Mouse (Mus musculus): ENCODE results near the gene Cdc45.
"Not testable (repeated sequence)": the region's sequence is repeated elsewhere in the genome, so short reads cannot be mapped to it uniquely, and the experiment has no call there.

Gene Cdc45

DNA sequence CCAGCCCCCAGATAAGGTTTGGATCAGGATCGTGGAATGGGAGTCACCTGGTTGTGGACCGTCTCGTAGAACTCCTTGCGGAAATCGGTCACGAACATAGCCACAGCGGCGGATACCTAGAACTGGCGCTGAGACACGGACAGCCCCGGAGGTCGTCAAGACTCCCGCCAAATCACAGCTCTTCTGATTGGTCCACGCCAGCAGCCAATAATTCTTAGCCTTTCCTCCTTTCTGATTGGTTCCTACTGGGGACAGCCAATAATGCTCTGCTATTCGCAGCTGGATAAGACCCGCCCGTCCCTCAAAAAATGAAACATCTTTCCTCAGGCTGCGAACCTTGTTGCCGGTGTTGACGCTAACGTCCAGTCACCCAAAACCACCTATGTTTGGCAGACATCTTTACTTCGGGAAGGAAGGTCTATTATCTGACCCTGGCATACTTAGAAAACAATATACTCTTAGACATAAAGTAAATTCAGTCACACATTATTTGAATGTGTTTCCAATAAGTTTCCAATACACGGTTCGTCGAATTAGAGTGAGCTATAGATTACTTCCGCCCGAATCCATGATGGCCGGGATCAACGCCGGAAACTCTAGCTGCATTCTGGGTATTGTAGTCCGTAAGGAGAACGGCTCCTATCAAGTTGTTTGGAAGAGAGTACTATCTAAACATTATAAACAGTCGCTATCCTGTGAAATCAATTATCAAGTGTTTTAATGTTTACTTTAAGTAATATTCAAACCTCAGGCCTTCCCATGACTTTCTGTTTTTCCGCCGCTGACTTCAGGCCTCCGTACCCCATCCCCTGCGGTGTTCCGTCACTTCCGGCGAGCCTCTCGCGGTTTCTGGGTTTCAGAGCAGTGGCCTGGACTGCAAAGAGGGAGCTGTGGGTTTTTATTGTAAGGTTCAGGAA lies at the start of gene Cdc45, which contains the start of gene Ufd1:
Gene Cdc45, minus strand, starts transcription at position 520 of the 917 bp plus-strand sequence.
Gene Ufd1, plus strand, starts transcription at position 312 of the 917 bp plus-strand sequence.
- DNase-seq (ENCODE audit: low read depth, low spot score): peak; percentile 95

DNA sequence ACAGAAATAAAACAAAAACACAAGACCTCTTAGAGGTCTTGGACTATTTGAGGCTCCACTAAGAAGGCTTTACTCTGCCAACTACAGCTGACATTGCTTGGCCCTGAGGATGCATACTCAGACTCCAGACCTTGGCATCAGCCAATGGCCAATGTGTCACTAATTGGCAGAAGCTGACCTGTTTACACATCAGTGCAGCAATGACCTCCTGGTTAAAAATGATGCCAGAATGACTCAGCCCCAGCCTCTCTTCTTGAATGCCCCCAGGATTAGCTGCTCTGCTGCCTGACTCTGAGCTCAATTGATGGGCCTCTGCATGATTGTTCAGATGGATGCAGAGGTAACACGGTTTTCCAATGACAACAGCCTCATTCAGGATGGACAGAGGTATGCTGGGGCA lies 48.4 kb upstream of the Cdc45 start:
- DNase-seq (ENCODE audit: low read depth, low spot score): no peak

DNA sequence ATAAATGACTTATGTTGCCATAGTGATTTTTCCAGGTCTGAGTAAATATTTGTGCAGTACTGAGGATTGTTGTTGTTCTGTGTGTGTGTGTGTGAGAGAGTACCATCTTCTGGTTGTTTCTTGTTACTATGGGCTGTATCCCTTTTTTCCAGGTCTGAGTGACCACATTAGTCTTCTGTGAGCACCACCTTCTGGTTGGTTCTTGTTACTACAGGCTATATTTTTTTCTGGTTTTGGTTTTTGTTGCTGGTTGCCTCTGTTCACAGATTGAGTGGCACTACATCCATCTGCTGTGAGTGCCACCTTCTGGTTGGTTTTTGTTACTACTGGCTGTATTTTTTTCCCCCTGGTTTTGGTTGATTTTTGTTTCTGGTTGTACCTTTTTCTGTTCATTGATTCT lies 46.8 kb upstream of the Cdc45 start:
- DNase-seq (ENCODE audit: low read depth, low spot score): peak; percentile 49

DNA sequence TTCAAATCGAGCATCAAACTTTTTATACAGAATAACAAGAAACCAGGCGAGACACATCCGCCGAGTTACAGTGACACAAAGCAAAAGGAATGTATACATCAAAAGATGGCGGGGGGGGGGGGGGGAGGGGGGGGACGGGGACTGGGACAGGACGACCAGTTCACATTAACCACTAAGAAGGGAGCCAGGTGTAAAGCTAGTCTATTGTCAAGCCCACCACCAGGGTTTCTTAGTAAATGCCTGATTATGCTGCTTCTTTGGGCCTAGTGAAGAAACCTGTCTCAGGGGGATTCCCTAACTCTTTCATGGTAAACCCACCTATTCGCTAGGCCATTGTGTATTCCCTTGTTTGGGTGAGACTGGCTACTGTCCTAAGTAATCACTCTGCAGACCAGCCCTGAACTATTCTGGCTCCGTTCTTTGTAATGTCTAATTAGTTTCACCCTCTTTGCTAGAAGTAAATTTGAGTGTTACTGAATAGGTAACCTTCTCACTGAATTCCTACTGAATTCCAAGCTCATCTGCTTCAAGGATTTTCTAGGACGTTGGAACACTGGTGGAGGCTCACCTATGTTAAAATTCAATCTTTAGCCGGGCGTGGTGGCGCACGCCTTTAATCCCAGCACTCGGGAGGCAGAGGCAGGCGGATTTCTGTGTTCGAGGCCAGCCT lies 37.9 kb upstream of the Cdc45 start:
- DNase-seq (ENCODE audit: low read depth, low spot score): not testable (repeated sequence)

DNA sequence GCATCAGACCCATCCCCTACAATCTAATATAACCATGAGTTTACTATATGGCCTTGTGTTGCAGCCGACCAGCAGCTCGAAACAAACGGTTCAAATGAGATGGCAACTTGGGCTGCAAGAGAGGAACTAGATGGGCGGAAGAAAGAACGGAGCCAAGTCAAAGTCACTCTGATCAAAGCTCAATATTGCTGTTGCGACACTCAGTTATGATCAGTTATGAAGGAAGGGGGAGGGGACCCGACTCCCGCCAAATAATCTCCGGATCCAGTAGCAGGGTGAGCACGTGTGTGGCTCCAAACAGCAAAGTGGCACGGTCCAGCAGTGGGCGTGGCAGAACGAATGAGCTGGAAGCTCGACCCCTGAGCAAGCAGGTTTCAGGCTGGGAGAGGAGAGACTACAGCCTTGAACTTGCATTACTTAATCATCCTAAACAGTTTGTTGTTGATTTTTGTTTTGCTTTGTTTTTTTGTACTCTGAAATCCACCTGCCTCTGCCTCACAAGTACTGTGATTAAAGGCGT lies 34.6 kb upstream of the Cdc45 start:
- no peak for DNase-seq (ENCODE audit: low read depth, low spot score)

DNA sequence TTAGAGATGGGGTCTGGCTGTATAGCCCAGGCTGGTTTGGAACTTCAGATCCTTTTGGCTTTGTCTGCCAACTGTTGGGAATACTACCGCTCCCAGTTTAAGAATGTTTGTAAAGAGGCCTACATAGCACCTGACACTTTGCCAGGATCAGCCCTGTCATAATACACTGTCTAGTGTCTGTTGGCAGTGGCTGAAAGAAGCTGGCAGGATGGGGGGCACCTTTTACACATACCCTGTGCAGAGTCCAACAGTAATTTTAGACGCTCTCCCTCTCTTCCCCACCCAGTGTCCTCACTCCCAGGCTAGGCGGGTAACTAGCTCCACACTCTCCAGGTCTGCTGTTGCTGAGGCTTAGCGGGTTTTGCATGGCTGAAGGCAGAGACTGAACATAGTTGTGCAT lies 26.6 kb upstream of the Cdc45 start:
- no peak for DNase-seq (ENCODE audit: low read depth, low spot score)

DNA sequence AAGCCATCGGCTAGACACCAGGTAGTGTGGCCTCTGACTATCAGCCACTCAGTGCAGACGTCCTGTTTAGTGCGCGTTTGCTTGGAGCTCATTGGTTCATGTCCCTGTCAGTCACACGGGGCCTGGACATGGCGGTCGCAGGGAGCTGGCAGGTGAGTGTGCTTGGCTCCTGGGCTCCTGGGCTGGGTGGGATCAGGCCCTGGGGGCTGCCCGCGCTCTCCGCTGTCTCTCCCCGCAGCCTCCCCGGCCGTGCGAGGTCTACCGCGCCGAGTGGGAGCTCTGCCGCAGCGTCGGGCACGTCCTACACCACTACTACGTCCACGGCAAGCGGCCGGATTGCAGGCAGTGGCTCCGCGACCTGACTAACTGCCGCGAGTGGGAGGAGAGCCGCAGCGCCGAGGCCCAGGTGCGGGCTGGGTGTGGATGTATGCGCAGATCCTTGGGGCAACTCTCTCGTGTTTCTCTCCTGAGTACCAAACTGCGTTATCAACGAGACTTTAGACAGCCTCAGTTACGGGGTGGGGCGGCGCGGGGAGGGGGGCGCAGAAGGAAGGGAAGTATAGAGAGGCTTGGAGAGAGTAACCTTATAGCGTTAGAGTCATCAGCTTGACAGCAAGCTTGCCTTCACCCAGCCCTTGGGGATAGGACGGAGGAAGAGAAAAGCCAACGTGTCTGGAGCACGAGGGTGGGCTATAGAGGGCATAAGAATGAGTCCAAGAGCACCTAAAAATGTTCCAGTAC lies 24.9 kb upstream of the Cdc45 start, which contains the start of the genes 2510002D24Rik and Gm28539:
Gene 2510002D24Rik, plus strand, starts transcription at position 111 of the 741 bp plus-strand sequence.
Gene Gm28539, plus strand, starts transcription at position 117 of the 741 bp plus-strand sequence.
- DNase-seq (ENCODE audit: low read depth, low spot score): peak; percentile 96

DNA sequence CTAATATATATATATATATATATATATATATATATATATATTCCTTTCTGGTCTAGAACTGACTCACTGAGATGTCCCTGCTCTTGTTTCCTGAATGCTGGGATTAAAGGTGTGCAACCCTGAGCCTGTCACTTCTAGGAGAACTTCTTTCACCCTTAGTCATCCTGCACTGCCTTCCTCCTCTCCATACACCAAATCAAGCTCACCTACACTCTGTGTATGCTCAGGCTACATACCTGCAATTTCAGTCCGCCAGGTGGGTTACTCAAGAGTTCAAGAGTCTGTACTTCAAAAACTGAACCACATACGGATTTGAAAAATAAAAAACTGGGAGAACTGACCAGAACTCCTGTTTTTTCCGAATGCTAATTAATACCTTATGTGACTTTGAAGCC lies 24.3 kb upstream of the Cdc45 start:
- no peak for DNase-seq (ENCODE audit: low read depth, low spot score)

DNA sequence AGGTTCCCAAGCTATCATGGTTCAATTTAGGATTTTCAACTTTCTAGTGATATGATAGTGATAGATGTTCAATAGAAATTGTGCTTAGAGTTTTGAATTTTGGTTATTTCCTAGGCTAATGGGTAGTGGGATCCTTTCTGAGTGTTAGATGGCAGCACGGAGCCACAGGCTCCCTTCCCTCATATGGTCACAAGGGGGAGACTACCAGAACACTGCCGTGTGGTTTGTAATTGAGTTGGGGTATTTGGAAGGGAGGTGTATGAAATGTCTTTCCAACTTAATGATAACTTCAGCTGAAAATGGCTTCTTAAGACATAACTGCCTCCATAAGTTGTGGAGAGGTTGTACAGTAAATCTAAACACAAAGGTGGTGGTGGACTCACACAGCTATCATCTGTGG lies 21.7 kb upstream of the Cdc45 start:
- DNase-seq (ENCODE audit: low read depth, low spot score): no peak

DNA sequence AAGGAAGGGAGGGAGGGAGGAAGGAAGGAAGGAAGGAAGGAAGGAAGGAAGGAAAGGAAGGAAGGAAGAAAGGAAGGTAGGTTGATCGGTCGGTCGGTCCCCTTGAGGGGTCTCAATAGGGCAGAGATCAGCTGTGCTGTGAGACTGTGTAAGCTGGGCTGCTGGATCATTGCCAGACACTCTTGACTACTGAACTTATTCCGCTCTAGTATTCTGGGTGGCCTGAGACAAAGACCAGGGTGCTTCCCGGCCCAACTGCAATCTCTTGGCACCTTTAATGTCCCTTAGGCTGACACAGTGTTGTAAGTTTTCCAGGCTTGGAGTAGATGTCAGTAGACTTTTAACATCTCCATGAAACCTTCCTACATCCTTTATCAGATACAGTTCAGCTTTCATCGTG lies 17.3 kb upstream of the Cdc45 start:
- no peak for DNase-seq (ENCODE audit: low read depth, low spot score)

DNA sequence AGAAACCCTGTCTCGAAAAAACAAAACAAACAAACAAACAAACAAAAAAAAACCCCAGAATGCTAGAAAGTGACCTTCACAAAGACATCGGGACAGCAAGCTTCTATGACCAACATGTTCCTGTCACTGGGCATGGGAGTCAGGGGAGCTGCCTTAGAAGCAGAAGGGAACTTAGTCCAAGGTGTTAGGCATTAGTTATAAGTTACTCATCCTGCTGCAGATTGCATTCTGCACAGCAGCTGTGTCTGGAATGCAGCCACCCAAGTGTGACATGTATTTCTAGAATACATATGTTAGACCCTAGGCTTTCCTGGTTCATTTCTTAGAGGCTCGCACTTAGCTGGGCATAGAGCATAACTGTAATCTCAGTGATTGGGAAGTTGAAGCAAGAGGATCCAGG lies 16.8 kb upstream of the Cdc45 start:
- DNase-seq (ENCODE audit: low read depth, low spot score): no peak

DNA sequence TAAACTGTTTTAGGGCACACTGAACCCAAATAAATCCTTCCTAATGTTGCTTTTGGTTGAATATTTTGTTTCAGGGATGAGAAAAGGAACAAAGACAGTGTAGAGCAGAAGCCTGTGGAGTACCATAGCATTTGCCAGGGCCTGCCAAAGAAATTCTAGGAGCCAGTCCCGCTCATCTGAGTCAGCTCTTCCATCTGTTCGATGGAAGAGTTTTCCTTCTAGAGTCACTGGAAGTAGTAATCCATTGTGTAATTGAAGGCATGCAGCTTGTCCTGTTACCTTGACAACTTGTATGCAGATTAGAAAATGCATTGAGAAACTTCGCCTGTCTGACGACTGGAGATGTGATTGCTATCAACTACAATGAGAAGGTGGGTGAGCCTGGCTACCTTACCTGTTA lies 11.1 kb upstream of the Cdc45 start:
- DNase-seq (ENCODE audit: low read depth, low spot score): no peak

DNA sequence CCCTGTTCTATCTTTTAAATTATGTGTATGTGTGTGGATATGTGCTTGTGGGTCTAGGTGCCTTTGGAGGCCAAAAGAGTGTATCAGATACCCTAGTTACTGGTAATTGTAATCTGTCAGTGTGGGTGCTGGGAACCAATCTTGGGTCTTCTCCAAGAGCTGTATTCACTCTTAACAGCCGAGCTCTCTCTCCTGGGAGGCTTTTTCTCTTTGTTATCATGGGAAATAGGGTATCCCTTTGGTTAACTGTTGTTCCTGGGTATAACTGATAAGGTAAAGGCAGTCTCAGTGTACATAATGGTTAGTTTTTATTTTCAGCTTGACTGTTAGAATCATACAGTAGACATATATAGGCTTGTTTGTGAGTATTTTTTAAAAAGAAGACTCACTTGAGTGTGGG lies 10.6 kb upstream of the Cdc45 start:
- no peak for DNase-seq (ENCODE audit: low read depth, low spot score)

DNA sequence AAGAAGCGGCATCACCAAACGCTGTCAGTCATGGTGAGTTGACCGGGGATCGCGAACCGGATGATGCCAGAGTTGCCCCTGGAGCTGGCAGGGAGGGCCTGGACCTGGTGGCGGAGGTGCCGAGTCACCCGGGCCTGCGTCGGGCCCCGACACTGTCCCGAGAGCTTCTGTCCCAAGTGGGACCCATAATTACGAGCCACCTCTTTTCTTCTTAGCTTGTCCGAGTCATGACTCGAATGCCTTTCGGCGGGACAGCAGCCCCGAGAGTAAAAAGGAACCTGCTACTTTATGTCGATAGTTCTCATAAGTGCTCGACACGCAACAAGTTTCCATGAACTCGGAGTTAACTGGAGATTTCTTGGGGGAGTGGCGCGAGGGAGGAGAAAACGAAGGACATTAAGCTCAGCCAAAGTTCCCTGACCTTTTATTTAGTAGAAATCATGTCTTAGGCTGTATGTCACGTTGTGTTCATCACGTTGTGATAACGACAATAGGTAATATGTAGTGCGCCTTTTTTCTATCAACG lies 661 bp upstream of the Cdc45 start:
- DNase-seq (ENCODE audit: low read depth, low spot score): no peak

DNA sequence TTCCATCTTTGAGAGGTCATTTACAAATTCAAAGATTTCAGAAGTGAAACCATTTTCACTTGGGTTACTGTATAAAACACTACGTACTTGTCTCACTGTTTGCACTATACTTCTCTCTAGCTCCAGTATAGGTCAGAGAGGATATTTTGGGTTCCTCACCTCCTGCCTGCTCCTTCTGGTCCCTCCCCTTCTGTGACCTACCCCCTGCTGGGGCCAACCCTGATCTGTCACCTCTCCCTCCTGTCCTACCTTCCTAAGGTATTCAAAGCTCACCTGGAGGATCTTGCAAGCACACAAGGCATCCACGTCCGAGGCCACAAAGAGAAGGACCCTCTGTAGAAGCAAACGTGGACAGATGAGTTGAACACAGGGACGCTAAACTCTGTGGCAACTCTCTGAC lies 755 bp downstream of the Cdc45 start:
- peak; percentile 5 for DNase-seq (ENCODE audit: low read depth, low spot score)

DNA sequence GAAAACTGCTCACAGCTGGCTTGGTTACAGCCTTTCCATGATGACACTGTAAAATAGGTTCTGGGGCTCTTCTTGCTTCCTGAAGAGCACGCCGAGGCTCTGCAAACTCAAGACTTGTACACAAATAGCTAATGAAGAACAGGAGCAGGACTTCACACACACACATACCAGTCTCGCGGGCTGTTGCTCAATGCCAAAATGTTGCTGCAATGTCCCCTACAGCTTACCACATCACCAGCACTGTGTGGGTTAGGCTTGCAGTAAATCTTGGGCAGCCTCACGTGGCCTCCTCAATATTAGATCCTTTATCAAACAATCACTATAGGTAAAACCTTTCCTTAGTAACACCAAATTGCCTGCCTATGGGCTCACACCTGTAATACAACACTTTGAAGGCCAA lies 2.8 kb downstream of the Cdc45 start:
- no peak for DNase-seq (ENCODE audit: low read depth, low spot score)

DNA sequence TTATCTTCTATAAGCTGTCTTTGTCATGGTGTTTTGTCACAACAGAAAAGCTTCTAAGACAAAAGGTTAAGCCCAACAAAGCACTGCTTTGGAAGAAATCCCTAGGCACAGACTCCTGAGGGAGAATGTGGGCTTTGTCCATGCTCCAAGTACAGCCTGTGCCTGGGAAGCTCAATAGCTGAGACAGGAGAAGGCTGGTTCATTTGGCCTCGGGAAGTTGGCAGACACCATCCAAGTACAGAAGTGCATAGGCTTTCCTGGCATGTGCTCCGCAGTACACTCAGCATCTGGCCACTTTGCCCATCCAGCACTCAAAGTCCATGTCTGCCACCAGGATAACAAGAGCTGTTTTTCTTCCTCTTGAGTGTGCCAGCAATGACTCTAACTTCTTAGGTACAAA lies 6.0 kb downstream of the Cdc45 start:
- no peak for DNase-seq (ENCODE audit: low read depth, low spot score)

DNA sequence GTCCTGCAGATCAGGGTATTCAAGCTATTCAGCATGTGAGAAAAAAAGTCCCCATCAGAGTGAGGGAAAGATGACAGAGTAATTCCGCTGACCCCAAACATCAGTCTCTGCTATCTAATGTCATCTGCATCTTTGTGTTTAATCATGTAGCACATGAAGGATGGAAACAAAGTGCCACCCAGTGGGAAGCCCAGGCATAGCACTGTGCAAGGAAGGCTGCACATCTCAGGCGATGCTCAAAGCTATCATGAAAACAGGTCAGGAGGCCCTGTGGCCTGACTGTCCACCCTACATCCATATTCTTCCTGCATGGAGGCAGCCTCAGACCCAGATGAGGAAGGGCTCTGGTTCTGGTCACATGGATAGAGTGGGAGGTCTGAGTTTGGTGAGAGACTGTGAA lies 12.9 kb downstream of the Cdc45 start:
- DNase-seq (ENCODE audit: low read depth, low spot score): peak; percentile 14

DNA sequence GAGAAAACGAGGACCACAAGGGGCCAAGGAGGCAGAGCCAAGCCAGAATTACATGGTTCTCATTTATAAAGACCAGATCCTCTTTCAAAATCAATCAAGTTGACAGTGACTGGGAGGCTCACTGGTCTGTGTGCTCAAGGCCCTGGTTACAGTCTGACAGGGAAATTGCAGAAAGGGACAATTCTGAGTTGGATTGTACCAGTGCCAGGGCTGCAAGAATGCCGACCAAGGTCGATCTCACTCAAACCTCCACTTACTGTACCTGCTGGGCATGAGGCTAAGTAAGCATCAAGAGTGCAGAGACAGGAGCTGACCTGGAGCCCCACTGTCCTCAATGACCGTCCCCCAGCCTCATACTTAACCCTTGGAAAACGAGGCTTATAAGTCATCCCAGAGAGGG lies 13.6 kb downstream of the Cdc45 start:
- DNase-seq (ENCODE audit: low read depth, low spot score): no peak

DNA sequence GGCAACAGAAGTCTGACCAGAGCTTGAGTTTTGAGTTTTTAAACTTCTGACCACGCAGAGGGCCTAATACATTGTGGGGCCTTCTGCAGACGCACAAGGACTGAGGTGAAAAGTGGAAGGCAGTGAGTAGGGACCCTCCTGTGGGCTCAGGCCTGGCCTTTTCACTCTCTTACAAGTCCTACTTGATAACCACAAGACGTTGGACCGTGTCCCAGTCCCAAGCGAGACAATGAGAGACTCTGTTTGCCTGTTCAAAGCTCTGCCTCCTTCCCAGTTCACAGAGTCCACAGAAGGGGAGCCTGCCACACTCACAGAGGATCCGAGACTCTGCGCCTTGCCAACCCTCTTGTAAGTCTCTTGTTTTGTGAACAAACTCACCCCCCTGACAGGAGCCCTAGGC lies 15.1 kb downstream of the Cdc45 start:
- DNase-seq (ENCODE audit: low read depth, low spot score): no peak

DNA sequence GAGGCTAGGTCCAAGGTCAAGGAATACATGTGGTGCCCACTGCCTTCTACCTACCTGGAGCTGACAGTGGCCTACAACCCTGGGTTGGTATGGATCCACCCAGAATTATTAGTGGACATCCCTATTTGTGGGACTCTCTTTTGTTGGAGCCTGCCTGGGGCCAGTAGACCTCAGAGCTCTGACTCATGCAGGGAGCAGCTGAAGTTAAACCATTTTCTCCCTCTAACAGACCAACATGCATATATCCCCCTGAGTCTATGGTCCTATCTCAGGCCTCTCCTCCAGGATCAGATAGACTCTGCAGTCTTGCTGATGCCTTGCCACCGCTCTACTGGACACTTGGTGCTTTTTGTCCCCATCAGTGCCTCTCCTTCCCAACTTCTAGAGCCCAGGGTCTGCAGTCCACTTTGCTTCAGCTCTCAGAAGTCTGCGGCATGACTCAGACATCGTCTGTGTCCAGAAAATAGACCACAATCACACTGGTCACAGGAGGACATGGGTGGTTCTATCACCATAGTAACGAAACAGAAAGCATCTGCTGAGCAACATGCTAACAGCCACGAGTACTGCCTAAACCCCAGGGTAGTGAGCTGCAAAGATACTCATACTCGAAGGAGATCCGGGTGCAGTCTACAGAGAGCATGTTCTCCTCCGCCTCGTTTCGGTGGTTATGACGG lies 16.4 kb downstream of the Cdc45 start:
- no peak for DNase-seq (ENCODE audit: low read depth, low spot score)
